Mouse (Mus musculus) frontal cortex, postnatal 36 days (tissue): ENCODE data around the gene Ensa.

Source experiments
- DNase-seq, 2 experiments: peaks; one replicate each; pipeline ENCODE4 v3.0.0; 2022; ENCODE audit warnings: low spot score in 2 of 2

Ensa gene

DNA sequence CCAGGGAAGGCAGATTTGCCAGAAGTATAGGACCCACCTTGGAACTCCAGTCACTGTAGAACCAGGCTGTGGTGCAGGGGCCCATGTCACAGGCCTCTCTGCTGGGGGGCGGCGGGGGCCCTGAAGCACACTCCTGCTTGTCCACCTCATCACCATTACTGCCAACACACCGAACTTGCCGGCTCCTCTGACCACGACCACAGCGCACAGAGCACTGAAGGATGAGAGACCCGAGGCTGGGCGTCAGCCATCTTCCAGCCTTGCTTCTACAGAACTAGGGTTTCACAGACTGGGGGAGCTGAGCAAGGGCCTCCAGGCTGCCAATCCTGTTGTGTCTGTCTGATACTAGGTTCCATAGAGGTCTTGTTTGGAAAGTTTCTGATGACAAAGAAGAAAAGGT lies 54.8 kb downstream of the Ensa start:
- DNase-seq, result no peak

DNA sequence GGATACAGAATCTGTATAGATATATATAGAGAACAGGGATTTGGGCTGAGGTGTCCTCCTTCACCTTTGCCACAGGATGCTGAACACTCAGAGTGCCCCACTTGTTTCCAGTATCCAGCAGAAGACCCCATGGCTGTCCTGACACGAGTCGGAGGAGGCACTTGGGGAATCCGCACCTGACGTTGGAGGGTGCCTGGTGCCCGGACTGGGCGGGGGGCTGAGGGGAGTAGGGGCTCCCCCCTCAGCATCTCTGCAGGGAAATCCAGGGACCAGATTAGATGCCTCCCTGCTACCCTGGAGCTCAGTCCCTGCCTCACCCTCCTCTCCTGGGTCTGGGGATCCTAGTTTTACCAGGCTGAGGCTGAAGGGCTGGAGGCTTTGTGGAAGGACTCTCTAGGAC lies 55.9 kb downstream of the Ensa start:
- DNase-seq, result no peak

DNA sequence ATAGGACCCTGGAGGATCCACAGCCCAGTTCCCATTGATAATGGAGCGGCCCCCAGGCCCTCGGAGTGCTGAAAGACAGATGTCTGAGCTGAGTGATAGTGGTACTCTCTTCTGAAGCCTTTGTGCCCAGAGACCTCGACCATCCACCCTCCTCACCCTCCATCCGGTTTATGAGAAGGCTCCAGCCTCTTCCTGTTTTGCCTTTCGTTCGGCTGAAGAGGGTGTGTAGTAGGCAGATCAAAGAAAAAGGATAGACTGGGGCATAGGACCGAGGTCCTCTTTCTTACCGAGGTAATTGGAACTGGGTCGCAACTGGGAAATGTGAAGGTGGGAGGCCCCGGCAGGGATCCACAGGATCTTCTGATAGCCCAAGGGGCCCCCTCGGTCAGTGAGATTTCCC lies 56.6 kb downstream of the Ensa start:
- no peak for DNase-seq
